Mouse (Mus musculus): ENCODE data around the gene Tbccd1. TPM values are rescaled to one million over a fixed set of nuclear protein-coding genes. Genes with fewer than 3 reads are reported as not detected.

Tbccd1 gene
- polyA plus RNA-seq, 1 experiment: 9.9 TPM

GRCm38 (mm10) chr16:22844061-22844801 is 13.2 kb downstream of the Tbccd1 start:
- no peaks in the 10 kb centered on the region for H3K27me3 ChIP-seq (ENCODE audit: control insufficient read depth, insufficient read depth, insufficient read length)
- no peak overlapping the region for H3K4me3 ChIP-seq (ENCODE audit: insufficient read depth, poor library complexity, severe bottlenecking)
- H3K79me3 ChIP-seq (ENCODE audit: low read depth): peaks cover 8% of the 10 kb centered on the region
- H3ac ChIP-seq (ENCODE audit: control insufficient read depth, insufficient read length, low read depth): peak overlapping the region; percentile 12
- peaks cover 10% of the 10 kb centered on the region for H3K36me3 ChIP-seq (ENCODE audit: control insufficient read depth, insufficient read depth)
- peaks cover 33% of the 10 kb centered on the region for H3K79me2 ChIP-seq (ENCODE audit: control insufficient read depth, insufficient read depth)
- TF ChIP-seq CTCF (IDR thresholded peaks at IDR 0.05; ENCODE audit: control insufficient read depth, insufficient read depth, insufficient read length) (no peak), MAX (IDR thresholded peaks at IDR 0.05) (no peak), USF1 (IDR thresholded peaks at IDR 0.05; ENCODE audit: low read depth) (no peak), FOSL1 (IDR thresholded peaks at IDR 0.05; ENCODE audit: insufficient read depth, low read length, poor library complexity, severe bottlenecking) (no peak)

- Histone ChIP-seq H3K79me3 (ENCODE audit: low read depth) (peaks cover 8% of the 10 kb centered on the region), H3K36me3 (ENCODE audit: control insufficient read depth, insufficient read depth) (peaks cover 11% of the 10 kb centered on the region), H3ac (ENCODE audit: control insufficient read depth, insufficient read length, low read depth) (no peak overlapping the region), H3K27me3 (ENCODE audit: control insufficient read depth, insufficient read depth, insufficient read length) (no peaks in the 10 kb centered on the region), H3K4me3 (ENCODE audit: insufficient read depth, poor library complexity, severe bottlenecking) (no peak overlapping the region), H3K79me2 (ENCODE audit: control insufficient read depth, insufficient read depth) (peaks cover 33% of the 10 kb centered on the region)
- TF ChIP-seq MYOG (IDR thresholded peaks at IDR 0.05; ENCODE audit: control insufficient read depth, extremely low read depth, insufficient read length) (no peak), MAX (IDR thresholded peaks at IDR 0.05) (no peak), CTCF (IDR thresholded peaks at IDR 0.05; ENCODE audit: control insufficient read depth, insufficient read depth, insufficient read length) (no peak), FOSL1 (IDR thresholded peaks at IDR 0.05; ENCODE audit: insufficient read depth, low read length, poor library complexity, severe bottlenecking) (no peak), USF1 (IDR thresholded peaks at IDR 0.05; ENCODE audit: low read depth) (no peak), MYOD1 (IDR thresholded peaks at IDR 0.05; ENCODE audit: control insufficient read depth, insufficient read length, low read depth) (no peak)
These were observed 14.6 kb downstream of the Tbccd1 start for GRCm38 (mm10) chr16:22842871-22843270.

- Histone ChIP-seq H3ac (ENCODE audit: control insufficient read depth, insufficient read length, low read depth) (no peak overlapping the region), H3K27me3 (ENCODE audit: control insufficient read depth, insufficient read depth, insufficient read length) (no peaks in the 10 kb centered on the region), H3K79me2 (ENCODE audit: control insufficient read depth, insufficient read depth) (peaks cover 4% of the 10 kb centered on the region), H3K4me3 (ENCODE audit: insufficient read depth, poor library complexity, severe bottlenecking) (no peak overlapping the region), H3K79me3 (ENCODE audit: low read depth) (peaks cover 2% of the 10 kb centered on the region), H3K36me3 (ENCODE audit: control insufficient read depth, insufficient read depth) (peaks cover 21% of the 10 kb centered on the region)
- no peak for TF ChIP-seq CTCF (IDR thresholded peaks at IDR 0.05; ENCODE audit: control insufficient read depth, insufficient read depth, insufficient read length)
- TF ChIP-seq FOSL1 (IDR thresholded peaks at IDR 0.05; ENCODE audit: insufficient read depth, low read length, poor library complexity, severe bottlenecking): peak; percentile 9
These were observed 18.2 kb downstream of the Tbccd1 start for GRCm38 (mm10) chr16:22839146-22839857.

GRCm38 (mm10) chr16:22832932-22833525 is 24.4 kb downstream of the Tbccd1 start:
- peaks cover 24% of the 10 kb centered on the region for H3K36me3 ChIP-seq (ENCODE audit: control insufficient read depth, insufficient read depth)
- H3K27me3 ChIP-seq (ENCODE audit: control insufficient read depth, insufficient read depth, insufficient read length): no peaks in the 10 kb centered on the region
- TF ChIP-seq CEBPB (IDR thresholded peaks at IDR 0.05; ENCODE audit: low read depth) (no peak), MYOG (IDR thresholded peaks at IDR 0.05; ENCODE audit: control insufficient read depth, extremely low read depth, insufficient read length) (no peak), MYOD1 (IDR thresholded peaks at IDR 0.05; ENCODE audit: control insufficient read depth, insufficient read length, low read depth) (no peak), FOSL1 (IDR thresholded peaks at IDR 0.05; ENCODE audit: insufficient read depth, low read length, poor library complexity, severe bottlenecking) (no peak), CTCF (IDR thresholded peaks at IDR 0.05; ENCODE audit: control insufficient read depth, insufficient read depth, insufficient read length) (no peak), MAX (IDR thresholded peaks at IDR 0.05) (no peak), USF1 (IDR thresholded peaks at IDR 0.05; ENCODE audit: low read depth) (no peak)
- H3K4me3 ChIP-seq (ENCODE audit: insufficient read depth, poor library complexity, severe bottlenecking): no peak overlapping the region
- peaks cover 2% of the 10 kb centered on the region for H3K79me3 ChIP-seq (ENCODE audit: low read depth)
- H3ac ChIP-seq (ENCODE audit: control insufficient read depth, insufficient read length, low read depth): no peak overlapping the region
- H3K79me2 ChIP-seq (ENCODE audit: control insufficient read depth, insufficient read depth): no peaks in the 10 kb centered on the region

- Histone ChIP-seq H3K4me3 (ENCODE audit: insufficient read depth, poor library complexity, severe bottlenecking) (no peak overlapping the region), H3K79me3 (ENCODE audit: low read depth) (no peaks in the 10 kb centered on the region), H3K36me3 (ENCODE audit: control insufficient read depth, insufficient read depth) (peaks cover 17% of the 10 kb centered on the region), H3K79me2 (ENCODE audit: control insufficient read depth, insufficient read depth) (no peaks in the 10 kb centered on the region), H3ac (ENCODE audit: control insufficient read depth, insufficient read length, low read depth) (no peak overlapping the region), H3K27me3 (ENCODE audit: control insufficient read depth, insufficient read depth, insufficient read length) (no peaks in the 10 kb centered on the region)
- TF ChIP-seq CTCF (IDR thresholded peaks at IDR 0.05; ENCODE audit: control insufficient read depth, insufficient read depth, insufficient read length): no peak
- no peak for TF ChIP-seq FOSL1 (IDR thresholded peaks at IDR 0.05; ENCODE audit: insufficient read depth, low read length, poor library complexity, severe bottlenecking)
- no peak for TF ChIP-seq MAX (IDR thresholded peaks at IDR 0.05)
- TF ChIP-seq CEBPB (IDR thresholded peaks at IDR 0.05; ENCODE audit: low read depth): no peak
- TF ChIP-seq MYOG (IDR thresholded peaks at IDR 0.05; ENCODE audit: control insufficient read depth, extremely low read depth, insufficient read length): no peak
These were observed 36.7 kb downstream of the Tbccd1 start for GRCm38 (mm10) chr16:22820731-22821130.
